Mouse (Mus musculus) hindbrain, embryonic 12.5 days (tissue): Measurements from ENCODE around the gene Lrr1. TPM values are rescaled to one million over a fixed set of nuclear protein-coding genes. Genes with fewer than 3 reads are reported as not detected.
A peak's percentile ranks its signal among the peaks of the same experiment; 100 is the strongest.

Source experiments
- ATAC-seq: fragments of 200-750 bp; cut with Nextera tagmentation; 2 replicates; pipeline ENCODE4 v1.8.0; 2017; ENCODE audit warnings: moderate TSS enrichment; ENCODE audit not compliant: low FRiP score
- H3K27ac ChIP-seq: fragments of 300-500 bp; sonication (generic); 2 replicates; pipeline ENCODE4 v1.5.1; 2016; ENCODE audit warnings: mild to moderate bottlenecking
- H3K27me3 ChIP-seq: fragments of 300-500 bp; sonication (generic); 2 replicates; pipeline ENCODE4 v1.6.1; 2016; ENCODE audit warnings: mild to moderate bottlenecking
- H3K36me3 ChIP-seq: fragments of 300-500 bp; sonication (generic); 2 replicates; pipeline ENCODE4 v1.6.1; 2016; ENCODE audit warnings: mild to moderate bottlenecking
- H3K4me1 ChIP-seq: fragments of 300-500 bp; sonication (generic); 2 replicates; pipeline ENCODE4 v1.6.1; 2016
- H3K4me2 ChIP-seq: fragments of 300-500 bp; sonication (generic); replicated peaks from 2 replicates; pipeline ENCODE4 v1.6.1; 2016; ENCODE audit warnings: mild to moderate bottlenecking
- H3K4me3 ChIP-seq: fragments of 300-500 bp; sonication (generic); 2 replicates; pipeline ENCODE4 v1.5.1; 2016; ENCODE audit warnings: mild to moderate bottlenecking
- H3K9ac ChIP-seq: fragments of 300-500 bp; sonication (generic); 2 replicates; pipeline ENCODE4 v1.6.1; 2016; ENCODE audit warnings: mild to moderate bottlenecking, moderate library complexity
- H3K9me3 ChIP-seq: fragments of 300-500 bp; sonication (generic); replicated peaks from 2 replicates; pipeline ENCODE4 v1.6.1; 2016; ENCODE audit warnings: mild to moderate bottlenecking
- WGBS: fragments of 180-500 bp; shearing (Covaris S2); methylation state at CpG from one replicate; pipeline ENCODE4 v1.1.7; 2016; 5-methylcytosine and 5-hydroxymethylcytosine counted together
- polyA plus RNA-seq: library from polyadenylated mRNA; unstranded; fragments of >200 nt; fragmentation: Nextera tagmentation; extraction: Ambion mirVana; gene quantifications from 2 replicates; pipeline ENCODE4 v1.2.1, GENCODE M21; 2016

Lrr1 gene
- 15.0 and 15.5 TPM in 2 replicates for polyA plus RNA-seq

DNA sequence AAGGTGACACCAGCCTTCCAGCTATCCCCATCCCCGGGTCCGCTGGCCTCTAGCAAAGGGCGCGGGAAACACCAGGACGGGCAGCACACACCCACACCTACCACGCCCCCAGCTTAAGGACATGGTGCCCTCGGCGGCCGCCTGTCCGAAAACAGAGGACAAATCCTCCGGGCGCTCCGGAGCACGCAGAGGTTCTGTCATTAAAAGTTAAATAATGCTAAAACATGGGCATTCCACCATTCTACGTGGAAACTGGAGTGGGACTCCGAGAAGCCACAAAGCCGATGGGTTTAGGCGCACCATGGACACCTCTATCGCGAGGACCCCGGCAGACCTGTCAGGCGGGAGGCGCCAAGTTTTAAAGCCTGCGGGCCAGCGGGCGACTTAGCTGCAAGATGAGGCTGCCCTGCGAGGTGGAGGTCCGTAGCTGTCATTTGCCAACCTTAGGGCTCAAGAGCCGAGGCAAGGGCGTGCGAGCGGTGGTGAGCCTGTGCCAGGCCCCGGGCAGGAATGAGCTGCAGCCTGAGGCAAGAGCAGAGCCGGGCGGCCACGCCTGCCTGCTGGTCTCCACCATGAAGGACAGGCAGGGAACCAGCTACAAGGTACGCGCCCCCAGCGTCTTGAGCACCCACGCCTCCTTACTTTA lies at the start of gene Lrr1:
Gene Lrr1, plus strand, starts transcription at position 354 of the 646 bp plus-strand sequence.
- peak within 1 kb of the TSS; percentile 65 for H3K9ac ChIP-seq
- ATAC-seq, result peak; percentile 96
- peaks cover 10% of the 10 kb centered on the region for H3K4me1 ChIP-seq
- no peaks in the 10 kb centered on the region for H3K27me3 ChIP-seq
- no peaks in the 10 kb centered on the region for H3K9me3 ChIP-seq
- no peaks in the 10 kb centered on the region; the same call in 1 of the 2 replicates for H3K36me3 ChIP-seq
- H3K4me2 ChIP-seq, result peak within 1 kb of the TSS; percentile 96
- H3K27ac ChIP-seq, result peak within 1 kb of the TSS; percentile 76; the same call in 1 of the 2 replicates
- under 1% methylated on average over 40 of the region's 40 CpGs for WGBS
- peak within 1 kb of the TSS; percentile 64 for H3K4me3 ChIP-seq

DNA sequence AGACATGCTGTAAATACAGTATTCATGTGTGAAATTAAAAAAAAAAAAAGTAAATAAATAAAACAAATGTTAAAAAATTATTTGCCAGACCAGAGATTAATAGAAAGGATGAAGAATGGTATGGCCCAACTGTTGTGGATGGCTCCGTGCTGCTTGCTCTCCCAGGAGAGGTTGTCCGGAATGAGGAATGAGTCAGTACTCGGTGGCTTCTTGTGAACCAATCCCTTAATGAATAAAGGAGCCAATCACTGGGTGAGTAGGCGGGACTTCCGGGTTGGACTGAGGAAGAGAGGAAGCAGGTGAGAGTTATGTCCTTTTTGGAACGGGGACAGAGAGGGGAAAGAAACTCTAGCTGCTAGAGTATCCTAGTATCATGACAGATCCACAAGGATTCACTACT lies 48.7 kb upstream of the Lrr1 start:
- Histone ChIP-seq H3K4me3 (no peak overlapping the region), H3K27ac (no peak overlapping the region), H3K4me1 (no peaks in the 10 kb centered on the region), H3K36me3 (no peaks in the 10 kb centered on the region), H3K9ac (no peak overlapping the region), H3K9me3 (no peaks in the 10 kb centered on the region), H3K4me2 (no peak overlapping the region), H3K27me3 (no peaks in the 10 kb centered on the region)
- whole genome bisulfite sequencing, result 88% methylated on average over 6 of the region's 6 CpGs
- no peak for ATAC-seq

DNA sequence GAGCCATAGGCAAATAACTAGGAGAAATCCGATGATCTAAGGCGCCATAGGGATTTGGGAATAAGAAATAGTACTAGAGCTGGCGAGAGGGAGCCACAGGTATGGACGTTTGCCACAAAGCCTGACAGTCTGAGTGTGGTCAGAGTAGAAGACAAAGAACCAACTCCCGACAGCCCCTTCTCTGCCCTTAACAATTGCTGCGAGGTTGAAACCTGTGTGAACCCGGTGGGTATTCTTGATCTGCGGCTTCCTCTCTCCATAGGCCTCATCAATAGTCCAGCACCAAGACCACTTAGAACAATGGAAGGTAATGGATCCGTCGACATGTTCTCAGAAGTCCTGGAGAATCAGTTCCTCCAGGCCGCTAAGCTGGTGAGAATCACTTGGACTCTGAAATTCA lies 45.8 kb upstream of the Lrr1 start:
- H3K4me3 ChIP-seq, result no peak overlapping the region
- ATAC-seq, result no peak
- no peak overlapping the region for H3K27ac ChIP-seq
- H3K9me3 ChIP-seq, result no peaks in the 10 kb centered on the region
- H3K4me2 ChIP-seq, result no peak overlapping the region
- WGBS, result 90% methylated on average over 11 of the region's 11 CpGs
- H3K27me3 ChIP-seq, result no peaks in the 10 kb centered on the region
- H3K4me1 ChIP-seq, result no peaks in the 10 kb centered on the region
- no peaks in the 10 kb centered on the region for H3K36me3 ChIP-seq
- no peak overlapping the region for H3K9ac ChIP-seq

DNA sequence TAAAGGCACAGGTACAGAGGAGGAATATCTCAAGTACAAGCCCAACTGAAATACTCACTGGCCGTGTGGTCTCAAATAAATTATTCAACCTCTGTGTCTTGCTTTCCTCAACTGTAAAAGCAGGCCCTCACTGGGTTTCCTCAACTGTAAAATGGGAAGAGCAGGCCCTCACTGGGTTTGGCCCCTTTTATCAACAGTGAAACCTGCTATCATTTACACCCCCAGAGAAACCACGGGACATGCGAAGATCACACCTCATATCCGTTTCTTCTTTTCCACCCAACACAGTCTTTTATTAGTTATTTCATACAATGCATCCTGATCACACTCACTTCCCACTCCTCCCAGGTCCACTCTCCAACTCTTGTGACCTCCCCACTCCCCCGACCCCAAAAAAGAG lies 43.5 kb upstream of the Lrr1 start:
- Histone ChIP-seq H3K4me1 (0 out of 2 replicates have a peak, but pooled peaks cover 1% of the 10 kb centered on the region), H3K9ac (no peak overlapping the region), H3K4me2 (no peak overlapping the region), H3K36me3 (no peaks in the 10 kb centered on the region), H3K9me3 (no peaks in the 10 kb centered on the region), H3K27me3 (no peaks in the 10 kb centered on the region), H3K4me3 (no peak overlapping the region), H3K27ac (no peak overlapping the region)
- ATAC-seq, result no peak
- 90% methylated on average over 5 of the region's 5 CpGs for WGBS

DNA sequence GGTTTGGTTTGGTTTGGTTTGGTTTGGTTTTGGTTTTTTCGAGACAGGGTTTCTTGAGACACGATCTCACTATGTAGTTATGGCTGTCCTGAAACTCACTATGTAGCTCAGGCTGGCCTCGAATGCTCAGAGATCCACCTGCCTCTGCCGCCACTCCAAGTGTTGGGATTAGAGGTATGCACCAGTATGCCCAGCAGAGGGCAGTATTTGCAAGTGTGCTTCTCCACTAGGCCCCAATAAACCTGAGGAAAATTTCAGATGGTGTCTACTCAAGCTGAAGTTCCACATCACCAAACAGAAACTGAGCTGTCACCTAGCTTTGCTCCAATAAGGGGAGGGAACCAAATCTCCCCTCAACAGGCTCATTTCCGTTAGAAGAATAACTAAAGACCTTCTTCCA lies 41.4 kb upstream of the Lrr1 start:
- Histone ChIP-seq H3K4me3 (no peak overlapping the region), H3K27me3 (no peaks in the 10 kb centered on the region), H3K9me3 (no peaks in the 10 kb centered on the region), H3K4me2 (no peak overlapping the region), H3K9ac (no peak overlapping the region), H3K27ac (no peak overlapping the region), H3K4me1 (0 out of 2 replicates have a peak, but pooled peaks cover 3% of the 10 kb centered on the region), H3K36me3 (no peaks in the 10 kb centered on the region)
- no peak for ATAC-seq
- WGBS, result 88% methylated on average over 5 of the region's 5 CpGs

- ATAC-seq, result no peak
- no peak overlapping the region for H3K4me3 ChIP-seq
- no peaks in the 10 kb centered on the region for H3K36me3 ChIP-seq
- WGBS, result 88% methylated on average over 3 of the region's 3 CpGs
- no peak overlapping the region for H3K9ac ChIP-seq
- H3K27me3 ChIP-seq, result no peaks in the 10 kb centered on the region
- H3K4me2 ChIP-seq, result no peak overlapping the region
- no peaks in the 10 kb centered on the region for H3K9me3 ChIP-seq
- 0 out of 2 replicates have a peak, but pooled peaks cover 3% of the 10 kb centered on the region for H3K4me1 ChIP-seq
- no peak overlapping the region for H3K27ac ChIP-seq
Measured at GRCm38 (mm10) chr12:69127626-69128025, 41.0 kb upstream of the Lrr1 start.

DNA sequence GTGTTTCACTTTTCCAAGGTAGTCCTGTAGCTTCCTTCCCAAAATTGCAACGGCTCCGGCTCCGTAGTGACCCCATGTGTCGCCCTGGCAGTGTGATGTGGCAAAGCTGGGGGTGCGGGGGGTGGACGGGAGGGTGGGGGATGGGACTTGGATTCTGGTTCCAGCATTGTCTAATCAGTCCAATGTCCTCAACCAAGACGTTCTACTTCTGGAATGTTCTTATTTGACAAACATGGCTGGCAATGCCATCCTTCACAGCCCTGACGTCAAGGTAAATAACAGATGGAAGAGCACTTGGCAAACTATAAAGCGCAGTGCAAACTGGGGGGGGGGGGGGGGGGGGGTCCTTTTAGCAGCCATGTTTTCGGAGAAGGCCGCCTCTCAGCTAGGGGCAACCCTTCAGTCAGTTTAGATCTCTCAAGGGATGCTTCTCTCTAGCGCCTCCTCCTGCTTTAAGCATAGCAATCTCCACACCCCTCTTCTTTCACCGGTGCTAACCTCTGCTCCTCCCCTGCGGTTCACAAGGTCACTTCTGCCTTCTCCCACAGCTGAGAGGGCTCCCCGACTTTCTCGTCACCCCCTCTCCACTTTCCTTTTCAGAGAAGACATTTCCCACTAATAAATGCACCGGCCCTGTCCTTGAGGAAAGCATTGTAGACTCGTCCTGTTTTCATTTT lies 38.8 kb upstream of the Lrr1 start:
- H3K9ac ChIP-seq, result no peak overlapping the region
- no peaks in the 10 kb centered on the region for H3K9me3 ChIP-seq
- no peaks in the 10 kb centered on the region for H3K27me3 ChIP-seq
- H3K4me3 ChIP-seq, result no peak overlapping the region
- 42% methylated on average over 17 of the region's 18 CpGs for WGBS
- H3K36me3 ChIP-seq, result no peaks in the 10 kb centered on the region
- no peak overlapping the region; the same call in 1 of the 2 replicates for H3K4me2 ChIP-seq
- no peak overlapping the region for H3K27ac ChIP-seq
- 0 out of 2 replicates have a peak, but pooled peaks cover 3% of the 10 kb centered on the region for H3K4me1 ChIP-seq
- no peak for ATAC-seq

- Histone ChIP-seq H3K4me1 (0 out of 2 replicates have a peak, but pooled peaks cover 3% of the 10 kb centered on the region), H3K27me3 (no peaks in the 10 kb centered on the region), H3K4me2 (no peak overlapping the region; the same call in 1 of the 2 replicates), H3K36me3 (no peaks in the 10 kb centered on the region), H3K27ac (no peak overlapping the region), H3K9ac (no peak overlapping the region), H3K4me3 (no peak overlapping the region), H3K9me3 (no peaks in the 10 kb centered on the region)
- 69% methylated on average over 12 of the region's 12 CpGs for WGBS
- ATAC-seq, result no peak
Measured at GRCm38 (mm10) chr12:69130486-69130885, 38.1 kb upstream of the Lrr1 start.

GRCm38 (mm10) chr12:69131267-69131666 lies 37.3 kb upstream of the Lrr1 start:
- ATAC-seq, result no peak
- no peaks in the 10 kb centered on the region for H3K9me3 ChIP-seq
- 0 out of 2 replicates have a peak, but pooled peaks cover 3% of the 10 kb centered on the region for H3K4me1 ChIP-seq
- no peak overlapping the region for H3K4me2 ChIP-seq
- no peaks in the 10 kb centered on the region for H3K27me3 ChIP-seq
- H3K9ac ChIP-seq, result no peak overlapping the region
- no peak overlapping the region for H3K27ac ChIP-seq
- no peaks in the 10 kb centered on the region for H3K36me3 ChIP-seq
- H3K4me3 ChIP-seq, result no peak overlapping the region
- WGBS, result 88% methylated on average over 6 of the region's 6 CpGs

GRCm38 (mm10) chr12:69131981-69132380 lies 36.6 kb upstream of the Lrr1 start:
- no peaks in the 10 kb centered on the region for H3K36me3 ChIP-seq
- H3K4me1 ChIP-seq, result 0 out of 2 replicates have a peak, but pooled peaks cover 3% of the 10 kb centered on the region
- H3K9me3 ChIP-seq, result no peaks in the 10 kb centered on the region
- H3K4me2 ChIP-seq, result no peak overlapping the region
- no peak for ATAC-seq
- no peaks in the 10 kb centered on the region for H3K27me3 ChIP-seq
- no peak overlapping the region for H3K9ac ChIP-seq
- no peak overlapping the region for H3K27ac ChIP-seq
- H3K4me3 ChIP-seq, result no peak overlapping the region
- WGBS, result 8% methylated on average over 10 of the region's 10 CpGs

DNA sequence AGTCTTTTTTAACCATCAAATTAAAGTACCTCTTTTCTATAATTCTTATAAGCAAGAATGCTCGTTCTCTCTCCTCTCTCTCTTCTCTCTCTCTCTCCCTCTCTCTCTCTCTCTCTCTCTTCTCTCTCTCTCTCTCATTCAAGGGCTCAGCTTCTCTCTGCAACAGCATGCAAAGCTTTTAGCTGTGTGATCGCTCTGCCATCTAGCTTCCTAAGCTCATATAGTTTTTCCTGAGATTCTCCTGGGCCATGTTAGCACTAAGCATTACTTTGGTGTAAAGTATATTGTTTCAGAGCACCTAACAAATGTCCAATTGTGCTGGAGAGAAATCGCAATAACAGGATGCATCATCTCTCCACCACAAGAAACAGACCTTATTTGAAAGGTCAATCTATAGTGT lies 29.4 kb upstream of the Lrr1 start:
- Histone ChIP-seq H3K4me1 (no peaks in the 10 kb centered on the region), H3K36me3 (no peaks in the 10 kb centered on the region), H3K4me2 (no peak overlapping the region), H3K9me3 (no peaks in the 10 kb centered on the region), H3K27me3 (no peaks in the 10 kb centered on the region), H3K9ac (no peak overlapping the region), H3K4me3 (no peak overlapping the region), H3K27ac (no peak overlapping the region)
- WGBS, result 82% methylated on average over 3 of the region's 3 CpGs
- no peak for ATAC-seq

DNA sequence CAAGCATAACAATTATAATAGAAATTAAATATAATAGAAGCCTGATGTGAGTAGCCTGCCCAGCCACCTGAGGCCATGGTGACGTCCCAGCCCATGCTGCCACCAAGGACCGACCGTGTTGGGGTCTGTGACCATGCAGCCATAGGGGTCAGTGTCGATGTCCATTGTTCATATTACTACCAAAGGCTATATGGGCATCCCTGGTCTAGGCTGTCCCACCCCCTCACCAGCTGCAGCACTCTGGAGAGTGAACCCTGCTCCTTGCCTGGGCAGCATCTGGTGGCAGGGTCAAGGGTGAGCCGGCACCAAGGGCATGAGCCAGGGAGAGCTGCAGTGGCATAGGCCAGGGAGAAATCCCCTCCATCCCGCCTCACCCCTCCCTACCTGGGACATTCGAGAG lies 28.8 kb upstream of the Lrr1 start:
- no peak overlapping the region for H3K4me2 ChIP-seq
- ATAC-seq, result peak; percentile 29; the same call in 1 of the 2 replicates
- WGBS, result 86% methylated on average over 7 of the region's 7 CpGs
- H3K27ac ChIP-seq, result no peak overlapping the region
- H3K36me3 ChIP-seq, result no peaks in the 10 kb centered on the region
- H3K4me1 ChIP-seq, result no peaks in the 10 kb centered on the region
- no peaks in the 10 kb centered on the region for H3K27me3 ChIP-seq
- no peak overlapping the region for H3K9ac ChIP-seq
- H3K4me3 ChIP-seq, result no peak overlapping the region
- no peaks in the 10 kb centered on the region for H3K9me3 ChIP-seq
